Mouse (Mus musculus) lung, embryonic 16.5 days (tissue): Measurements from ENCODE around the gene Prdm12. TPM values are rescaled to one million over a fixed set of nuclear protein-coding genes. Genes with fewer than 3 reads are reported as not detected.
A peak's percentile ranks its signal among the peaks of the same experiment; 100 is the strongest.

Experiments used
- ATAC-seq: fragments of 200-750 bp; cut with Nextera tagmentation; 2 replicates; pipeline ENCODE4 v1.8.0; 2017; ENCODE audit warnings: low read depth, mild to moderate bottlenecking, moderate library complexity
- H3K27ac ChIP-seq: fragments of 300-500 bp; sonication (generic); 2 replicates; pipeline ENCODE4 v1.5.1; 2014; ENCODE audit warnings: mild to moderate bottlenecking, control low read depth, low read length
- H3K27me3 ChIP-seq: fragments of 300-500 bp; sonication (generic); 2 replicates; pipeline ENCODE4 v1.6.1; 2014; ENCODE audit warnings: low read depth, low read length, mixed read lengths; ENCODE audit not compliant: control insufficient read depth, insufficient read depth
- H3K36me3 ChIP-seq: fragments of 300-500 bp; sonication (generic); 2 replicates; pipeline ENCODE4 v1.6.1; 2014; ENCODE audit warnings: low read length; ENCODE audit not compliant: control insufficient read depth, insufficient read depth
- H3K4me1 ChIP-seq: fragments of 300-500 bp; sonication (generic); replicated peaks from 2 replicates; pipeline ENCODE4 v1.6.1; 2014; ENCODE audit warnings: low read length, mixed read lengths; ENCODE audit not compliant: control insufficient read depth, insufficient read depth
- H3K4me2 ChIP-seq: fragments of 300-500 bp; sonication (generic); 2 replicates; pipeline ENCODE4 v1.6.1; 2014; ENCODE audit warnings: low read depth, low read length, control low read depth
- H3K4me3 ChIP-seq: fragments of 300-500 bp; sonication (generic); 2 replicates; pipeline ENCODE4 v1.5.1; 2014; ENCODE audit warnings: mild to moderate bottlenecking, low read length, control low read depth
- H3K9ac ChIP-seq: fragments of 300-500 bp; sonication (generic); 2 replicates; pipeline ENCODE4 v1.6.1; 2014; ENCODE audit warnings: low read length, control low read depth
- H3K9me3 ChIP-seq: fragments of 300-500 bp; sonication (generic); 2 replicates; pipeline ENCODE4 v1.6.1; 2016; ENCODE audit warnings: low read length; ENCODE audit not compliant: control insufficient read depth
- WGBS: fragments of 180-500 bp; shearing (Covaris S2); extraction: QIAGEN DNeasy Blood & Tissue Kit; methylation state at CpG from one replicate; pipeline ENCODE4 v1.1.7; 2014; 5-methylcytosine and 5-hydroxymethylcytosine counted together
- polyA plus RNA-seq: library from polyadenylated mRNA; unstranded; fragments of >200 nt; fragmentation: Nextera tagmentation; extraction: Ambion mirVana; gene quantifications from 2 replicates; pipeline ENCODE4 v1.2.1, GENCODE M21; 2015

Gene Prdm12
- polyA plus RNA-seq, 1 experiment from 2014 or later = not detected

DNA sequence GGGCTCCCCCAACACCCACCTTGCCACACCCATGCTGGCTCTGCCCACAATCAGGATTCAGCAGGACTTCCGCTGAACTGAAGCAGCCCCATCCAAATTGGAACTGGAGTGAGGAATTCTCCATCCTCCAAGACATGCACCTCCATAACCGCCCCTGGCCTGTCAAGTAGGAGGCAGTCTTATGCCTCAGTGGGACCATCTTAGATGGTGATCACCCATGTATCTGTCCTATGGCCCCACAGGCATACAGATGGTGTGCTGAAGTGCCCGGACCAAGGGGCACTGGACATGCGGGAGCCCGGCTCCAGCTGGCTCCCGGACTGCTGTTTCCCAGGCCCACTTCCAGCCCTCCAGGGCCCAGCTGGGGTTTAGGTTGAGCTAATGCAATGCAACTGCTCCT is 20.6 kb upstream of the Prdm12 start:
- no peak for ATAC-seq
- no peak overlapping the region for H3K4me3 ChIP-seq
- H3K4me2 ChIP-seq = no peak overlapping the region
- H3K36me3 ChIP-seq = peaks cover 19% of the 10 kb centered on the region
- WGBS = 87% methylated on average over 6 of the region's 6 CpGs
- no peaks in the 10 kb centered on the region for H3K4me1 ChIP-seq
- no peaks in the 10 kb centered on the region for H3K9me3 ChIP-seq
- H3K9ac ChIP-seq = no peak overlapping the region
- no peaks in the 10 kb centered on the region for H3K27me3 ChIP-seq
- no peak overlapping the region for H3K27ac ChIP-seq

DNA sequence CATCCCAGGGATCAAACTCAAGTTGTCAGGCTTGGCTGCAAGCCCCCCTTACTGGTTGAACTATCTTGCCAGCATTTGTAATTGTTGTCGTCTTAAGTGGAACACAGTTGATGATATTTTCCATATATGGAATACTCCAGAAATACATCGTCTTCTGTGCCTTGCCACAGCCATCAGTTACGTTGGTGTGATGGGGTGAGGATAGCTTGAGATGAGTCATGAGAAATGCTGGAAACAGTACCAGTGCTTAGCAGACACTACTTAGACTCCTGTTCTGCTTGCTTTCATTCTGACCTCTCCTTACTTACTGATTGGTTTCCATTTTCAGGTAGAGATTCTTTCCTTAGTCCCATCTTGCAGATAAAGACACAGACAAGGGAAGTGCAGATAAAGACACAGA is 6.3 kb upstream of the Prdm12 start:
- no peak for ATAC-seq
- 44% methylated on average over 3 of the region's 3 CpGs for WGBS
- H3K4me3 ChIP-seq = no peak overlapping the region

DNA sequence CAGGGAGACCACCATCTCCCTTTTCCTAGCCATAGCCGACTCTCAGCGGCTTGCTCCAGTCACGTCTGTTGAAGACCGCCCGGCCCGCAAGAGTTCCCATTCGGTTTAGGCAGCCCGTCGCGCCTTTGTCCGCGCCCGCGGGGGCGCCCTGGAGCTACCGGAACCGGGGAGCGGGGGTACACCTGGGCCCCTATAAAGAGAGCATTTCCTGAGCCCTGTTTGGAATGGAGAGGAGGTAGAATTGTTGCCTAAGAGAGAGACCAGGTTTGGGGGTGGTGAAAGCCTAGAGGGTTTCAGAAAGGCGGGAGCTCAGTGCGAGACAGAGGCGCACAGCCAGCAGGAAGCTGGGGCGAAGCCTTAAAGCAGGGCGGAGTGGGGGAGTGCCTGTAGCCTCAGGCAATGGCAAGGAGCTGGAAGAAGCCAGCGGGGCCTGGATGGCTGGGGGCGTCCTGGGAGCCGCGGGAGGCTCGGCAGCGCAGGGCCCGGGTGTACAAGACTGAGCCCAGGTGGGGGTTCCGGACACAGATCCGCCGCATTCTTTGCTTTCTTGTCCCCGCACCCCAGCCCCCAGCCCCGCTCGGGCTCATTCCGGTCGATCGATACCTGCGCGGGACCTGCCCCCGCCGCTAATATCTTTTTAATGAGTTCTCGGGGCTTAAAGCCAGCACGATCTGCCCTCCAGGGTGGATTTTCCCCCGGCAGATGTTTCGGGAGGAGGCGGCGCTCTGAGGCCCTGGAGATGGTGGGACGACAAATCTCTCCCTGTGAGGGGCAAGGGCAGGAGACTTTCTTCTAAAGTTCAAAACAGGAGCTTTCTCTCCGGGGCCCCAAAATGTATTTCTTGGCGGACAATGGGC is 4.3 kb upstream of the Prdm12 start:
- Histone ChIP-seq H3K27ac (no peak overlapping the region), H3K36me3 (no peaks in the 10 kb centered on the region), H3K4me1 (peaks cover 16% of the 10 kb centered on the region), H3K4me3 (peak overlapping the region; percentile 17; the same call in 1 of the 2 replicates), H3K27me3 (peaks cover 89% of the 10 kb centered on the region), H3K9ac (no peak overlapping the region), H3K4me2 (peak overlapping the region; percentile 7; the same call in 1 of the 2 replicates), H3K9me3 (no peaks in the 10 kb centered on the region)
- no peak for ATAC-seq
- 2% methylated on average over 52 of the region's 52 CpGs for WGBS

More for the DNA sequence above, 6.3 kb upstream of the Prdm12 start:
- Histone ChIP-seq H3K36me3 (no peaks in the 10 kb centered on the region), H3K9ac (no peak overlapping the region), H3K27me3 (peaks cover 69% of the 10 kb centered on the region), H3K4me2 (no peak overlapping the region), H3K4me1 (peaks cover 16% of the 10 kb centered on the region), H3K27ac (no peak overlapping the region), H3K9me3 (no peaks in the 10 kb centered on the region)

DNA sequence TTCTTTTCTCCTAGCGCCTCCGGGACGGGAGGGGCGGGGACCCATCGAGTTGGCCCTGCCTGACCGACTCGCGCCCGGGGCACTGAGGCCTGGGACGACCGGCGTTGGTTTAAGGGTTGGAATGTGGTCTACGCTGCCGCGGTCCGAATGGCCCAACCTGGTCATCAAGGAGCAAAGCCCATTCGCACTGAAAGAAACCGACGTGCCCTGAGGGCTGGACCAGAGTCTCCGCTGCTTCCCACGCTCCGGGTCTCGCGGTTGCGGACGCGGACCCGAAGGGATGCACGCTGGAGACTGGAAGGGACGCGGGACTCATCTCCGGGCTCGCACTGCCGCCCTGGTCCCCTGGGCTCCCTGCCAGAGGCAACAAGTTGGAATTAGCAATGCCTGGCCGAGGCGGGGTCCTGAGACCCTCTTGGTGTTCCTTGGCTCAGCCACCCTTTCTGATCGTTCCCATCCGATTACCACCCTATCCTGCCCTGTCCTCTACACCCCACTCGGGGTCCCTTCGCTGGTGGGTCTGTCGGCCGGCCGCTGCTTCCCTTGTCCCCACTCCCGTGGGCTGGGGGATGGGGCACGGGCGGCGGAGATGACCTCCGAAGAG is 3.6 kb upstream of the Prdm12 start:
- Histone ChIP-seq H3K4me2 (peak overlapping the region; percentile 7; the same call in 1 of the 2 replicates), H3K27ac (no peak overlapping the region), H3K27me3 (peaks cover 94% of the 10 kb centered on the region), H3K4me1 (peaks cover 16% of the 10 kb centered on the region), H3K9ac (no peak overlapping the region), H3K36me3 (no peaks in the 10 kb centered on the region), H3K4me3 (peak overlapping the region; percentile 17; the same call in 1 of the 2 replicates), H3K9me3 (no peaks in the 10 kb centered on the region)
- no peak for ATAC-seq
- 1% methylated on average over 48 of the region's 48 CpGs for WGBS

DNA sequence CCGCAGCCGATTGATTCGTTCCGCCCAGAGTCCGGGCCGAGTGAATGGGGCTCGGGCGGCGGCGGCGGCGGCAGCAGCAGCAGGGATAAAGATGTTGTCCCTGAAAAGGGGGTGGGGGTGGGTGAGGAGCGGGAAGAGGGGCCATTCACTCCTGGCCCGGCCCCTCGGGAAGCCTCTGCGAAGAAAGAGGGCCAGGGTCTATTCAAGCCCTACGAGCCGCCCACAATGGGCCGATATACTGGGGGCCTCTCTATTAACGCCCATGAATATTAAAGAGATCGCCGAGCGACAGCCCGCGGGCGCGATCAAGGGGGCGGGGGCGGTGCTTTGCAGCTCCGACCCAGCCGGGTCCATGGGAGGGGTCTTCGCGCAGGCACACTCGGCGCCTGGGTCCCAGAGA is 3.1 kb upstream of the Prdm12 start:
- H3K36me3 ChIP-seq = no peaks in the 10 kb centered on the region
- no peak overlapping the region for H3K9ac ChIP-seq
- peaks cover 16% of the 10 kb centered on the region for H3K4me1 ChIP-seq
- peak overlapping the region; percentile 10; the same call in 1 of the 2 replicates for H3K4me3 ChIP-seq
- H3K9me3 ChIP-seq = no peaks in the 10 kb centered on the region
- ATAC-seq = no peak
- peaks cover 95% of the 10 kb centered on the region for H3K27me3 ChIP-seq
- H3K27ac ChIP-seq = no peak overlapping the region
- no peak overlapping the region for H3K4me2 ChIP-seq
- under 1% methylated on average over 28 of the region's 35 CpGs for WGBS

DNA sequence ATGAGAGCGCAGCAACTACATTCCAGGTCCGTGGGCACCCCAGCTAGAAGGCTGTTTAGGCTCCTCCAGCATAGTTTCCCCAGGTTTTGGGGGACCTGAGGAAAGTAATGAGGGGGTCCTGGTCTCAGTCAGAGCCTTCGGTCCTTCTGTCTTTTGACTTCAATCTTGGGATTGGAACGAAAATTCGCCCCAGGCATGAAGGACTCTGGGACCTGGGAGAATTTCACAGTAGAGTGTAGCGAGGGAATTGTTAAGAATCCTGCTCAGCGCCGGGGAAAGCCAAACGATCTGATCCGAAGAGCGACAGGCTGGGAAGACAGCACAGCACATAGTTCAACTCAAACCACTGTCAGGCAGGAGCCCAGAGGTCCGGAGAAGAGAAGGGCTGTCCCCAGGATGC is 2.5 kb upstream of the Prdm12 start:
- no peak for ATAC-seq
- Histone ChIP-seq H3K4me1 (peaks cover 16% of the 10 kb centered on the region), H3K9me3 (no peaks in the 10 kb centered on the region), H3K36me3 (no peaks in the 10 kb centered on the region), H3K27ac (no peak overlapping the region), H3K9ac (no peak overlapping the region), H3K4me3 (no peak overlapping the region), H3K4me2 (no peak overlapping the region), H3K27me3 (peaks cover 97% of the 10 kb centered on the region)
- 2% methylated on average over 12 of the region's 12 CpGs for WGBS

DNA sequence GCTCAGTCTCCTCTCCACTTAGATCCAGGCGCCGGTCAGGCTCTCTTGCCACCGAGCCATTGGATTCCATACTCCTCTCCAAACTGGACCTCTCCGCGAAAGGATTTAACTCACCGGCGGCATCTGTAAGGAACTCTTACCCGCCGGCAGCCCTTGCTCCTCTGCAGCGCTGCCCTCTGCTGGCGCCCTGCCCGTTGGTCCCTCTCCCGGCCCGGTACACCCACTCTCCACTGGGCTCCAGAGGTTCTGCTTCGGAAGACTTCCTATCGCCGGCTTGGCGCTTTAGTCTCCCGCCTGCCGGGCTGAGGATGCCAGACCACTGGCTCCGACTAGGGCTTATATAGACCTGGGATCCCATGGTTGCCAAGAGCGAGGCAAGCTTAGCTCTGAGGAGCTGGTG is 2.0 kb upstream of the Prdm12 start:
- peak; percentile 24; the same call in 1 of the 2 replicates for ATAC-seq
- Histone ChIP-seq H3K9ac (no peak overlapping the region), H3K36me3 (no peaks in the 10 kb centered on the region), H3K4me1 (peaks cover 16% of the 10 kb centered on the region), H3K4me3 (no peak overlapping the region), H3K27me3 (peaks cover 97% of the 10 kb centered on the region), H3K9me3 (no peaks in the 10 kb centered on the region), H3K4me2 (no peak overlapping the region), H3K27ac (no peak overlapping the region)
- 0% methylated on average over 22 of the region's 22 CpGs for WGBS

DNA sequence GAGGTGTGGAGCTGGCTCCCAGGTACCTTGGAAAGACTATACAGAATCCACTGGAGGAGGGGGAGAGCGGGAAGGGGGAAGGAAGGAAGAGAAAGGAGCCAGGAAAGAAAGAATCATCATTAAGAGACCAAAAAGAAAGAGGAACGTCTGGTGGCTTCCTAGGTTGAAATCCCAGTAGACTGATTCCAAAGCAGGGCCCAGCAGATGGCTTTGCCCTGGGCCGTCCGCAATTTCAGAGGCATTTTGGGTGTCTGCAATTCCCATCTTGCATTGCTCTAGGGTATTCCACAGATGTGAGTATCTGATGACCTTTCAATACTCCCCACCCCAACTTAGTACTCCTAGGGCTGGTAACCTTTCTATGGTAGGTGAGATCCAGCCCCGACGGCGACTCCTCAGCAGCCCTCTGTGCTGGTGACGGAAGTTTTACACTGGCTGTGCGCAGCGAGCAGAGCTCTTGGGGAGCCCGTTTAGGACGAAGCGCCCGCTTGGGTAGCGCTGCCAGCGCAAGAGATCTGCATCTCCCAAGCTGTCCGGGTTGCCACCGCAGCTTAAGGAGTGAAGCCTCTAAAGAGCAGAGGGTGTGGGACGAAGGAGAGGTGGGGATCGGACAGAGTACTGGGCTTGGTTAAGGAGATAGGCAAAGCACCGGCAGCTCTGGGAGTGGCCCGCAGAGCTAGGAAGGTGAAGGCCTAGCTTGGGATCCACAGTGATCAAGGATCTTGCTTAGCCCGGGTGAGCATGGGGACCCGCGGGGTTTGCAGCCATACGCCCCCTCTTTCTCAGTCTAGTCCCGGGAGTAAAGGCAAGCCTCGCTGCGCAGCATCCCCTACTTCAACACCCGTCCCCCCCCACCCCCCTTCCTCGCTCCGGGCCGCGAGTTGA is 1.0 kb upstream of the Prdm12 start:
- H3K4me3 ChIP-seq = no peak overlapping the region

DNA sequence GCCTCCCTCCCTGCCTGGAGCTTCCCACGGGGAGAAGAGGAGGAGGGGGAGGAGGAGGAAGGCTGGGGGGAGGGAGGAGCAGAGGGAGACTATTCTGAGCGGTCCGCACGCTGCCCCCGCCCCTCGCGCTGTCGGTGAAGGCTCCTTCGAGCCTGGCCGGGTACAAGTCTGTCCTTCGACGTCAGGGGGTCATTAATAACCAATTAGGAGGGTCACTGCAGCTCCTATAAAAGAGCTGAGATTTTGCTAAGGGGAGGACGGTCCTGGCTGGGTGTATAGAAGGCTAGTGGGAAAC is 424 bp upstream of the Prdm12 start:
- Histone ChIP-seq H3K36me3 (no peaks in the 10 kb centered on the region), H3K27ac (no peak overlapping the region), H3K9ac (no peak overlapping the region), H3K4me3 (no peak overlapping the region), H3K9me3 (no peaks in the 10 kb centered on the region), H3K4me2 (no peak overlapping the region), H3K27me3 (peaks cover 96% of the 10 kb centered on the region), H3K4me1 (peaks cover 16% of the 10 kb centered on the region)
- ATAC-seq = no peak
- WGBS = under 1% methylated on average over 13 of the region's 13 CpGs

More for the DNA sequence above, 1.0 kb upstream of the Prdm12 start:
- Histone ChIP-seq H3K9ac (no peak overlapping the region), H3K9me3 (no peaks in the 10 kb centered on the region), H3K27ac (no peak overlapping the region), H3K27me3 (peaks cover 97% of the 10 kb centered on the region), H3K4me2 (no peak overlapping the region), H3K4me1 (peaks cover 16% of the 10 kb centered on the region), H3K36me3 (no peaks in the 10 kb centered on the region)
- WGBS = 1% methylated on average over 33 of the region's 34 CpGs
- ATAC-seq = no peak
